Mouse (Mus musculus): ENCODE measurements around the gene Fbxo22.
"Not testable (repeated sequence)": the region's sequence is repeated elsewhere in the genome, so short reads cannot be mapped to it uniquely, and the experiment has no call there.

The Fbxo22 gene

GRCm38 (mm10) chr9:55236235-55237165 lies 27.8 kb downstream of the Fbxo22 start:
- no peak for DNase-seq (ENCODE audit: low read depth, low spot score)

DNA sequence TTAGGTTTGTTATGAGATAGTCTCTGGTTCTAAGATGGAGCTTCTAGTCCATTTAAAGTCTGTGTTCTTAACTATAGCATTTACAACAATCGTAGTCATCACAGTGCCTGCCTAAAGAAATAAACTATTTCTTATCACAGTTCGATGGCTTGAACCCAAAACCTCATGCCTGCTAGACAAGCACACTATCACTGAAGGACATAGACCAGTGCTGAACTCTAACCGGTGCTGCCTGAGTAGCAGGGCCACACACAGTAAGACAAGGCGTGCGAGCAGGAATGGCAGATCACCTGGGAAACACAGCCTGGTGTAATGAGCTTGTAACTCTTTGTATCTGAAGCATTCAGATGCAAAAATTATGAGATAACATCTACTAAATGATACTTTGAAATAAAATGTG lies 32.1 kb downstream of the Fbxo22 start:
- DNase-seq (ENCODE audit: low read depth, low spot score), result no peak

- DNase-seq (ENCODE audit: low read depth, low spot score), result peak; percentile 47
Measured at GRCm38 (mm10) chr9:55241863-55242685, 33.3 kb downstream of the Fbxo22 start.

- no peak for DNase-seq (ENCODE audit: low read depth, low spot score)
Measured at GRCm38 (mm10) chr9:55243280-55243679, 34.6 kb downstream of the Fbxo22 start.

DNA sequence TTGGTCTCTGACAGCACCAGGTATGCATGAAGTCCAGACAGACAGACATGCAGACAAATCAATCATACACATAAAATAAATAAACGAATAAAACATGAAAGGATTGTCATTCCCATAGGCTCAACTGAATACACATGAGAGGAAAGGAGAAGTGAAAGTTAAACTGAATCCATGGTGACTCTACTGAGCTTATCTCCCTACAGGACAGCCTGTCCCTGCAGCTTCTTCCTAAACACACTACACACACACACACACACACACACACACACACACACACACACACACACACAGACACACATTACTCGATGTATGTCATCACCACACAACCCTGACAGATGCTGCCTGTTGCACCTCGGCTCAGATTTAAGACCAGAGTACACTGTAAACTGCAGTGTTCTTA lies 35.4 kb downstream of the Fbxo22 start:
- no peak for DNase-seq (ENCODE audit: low read depth, low spot score)

- DNase-seq (ENCODE audit: low read depth, low spot score), result not testable (repeated sequence)
Measured at GRCm38 (mm10) chr9:55245057-55245750, 36.5 kb downstream of the Fbxo22 start.

DNA sequence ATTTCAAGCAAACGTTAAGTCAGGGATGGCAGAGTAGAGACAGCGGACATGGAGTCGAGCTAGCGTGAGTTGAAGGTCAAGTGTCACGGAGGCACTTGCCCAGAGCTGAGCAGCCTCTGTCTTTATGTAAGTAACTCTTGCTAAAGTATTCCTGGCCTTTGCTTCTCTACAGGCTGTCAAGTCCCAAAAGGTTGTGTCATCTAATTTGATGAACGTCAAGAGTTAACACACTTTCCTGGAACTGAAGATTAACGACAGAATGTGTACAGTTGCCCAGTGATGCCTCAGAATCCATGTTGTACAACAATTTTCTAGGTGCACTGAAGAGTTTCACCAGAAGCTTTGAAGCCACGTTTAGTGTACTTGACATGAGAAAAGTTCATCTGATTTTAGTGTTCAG lies 37.7 kb downstream of the Fbxo22 start:
- DNase-seq (ENCODE audit: low read depth, low spot score), result no peak

DNA sequence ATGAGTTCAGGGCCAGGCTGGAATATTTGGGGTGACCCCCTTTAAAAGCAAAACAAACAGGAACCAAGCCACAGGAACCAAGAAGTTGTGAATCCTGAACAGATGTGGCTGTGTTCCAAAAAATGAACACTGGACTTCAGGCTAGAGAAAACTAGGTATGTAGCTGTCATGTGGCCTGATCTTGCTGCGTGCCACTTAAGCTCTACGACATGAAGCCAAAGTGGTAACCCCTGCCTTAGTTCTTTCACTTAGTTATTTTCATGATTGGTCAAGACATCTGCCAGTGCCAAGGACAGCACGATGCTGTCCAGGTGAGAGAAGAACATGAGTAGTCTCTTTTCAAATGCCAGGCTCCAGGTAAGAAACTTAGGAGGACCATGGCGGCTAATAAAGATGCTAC lies 38.2 kb downstream of the Fbxo22 start:
- DNase-seq (ENCODE audit: low read depth, low spot score), result no peak

DNA sequence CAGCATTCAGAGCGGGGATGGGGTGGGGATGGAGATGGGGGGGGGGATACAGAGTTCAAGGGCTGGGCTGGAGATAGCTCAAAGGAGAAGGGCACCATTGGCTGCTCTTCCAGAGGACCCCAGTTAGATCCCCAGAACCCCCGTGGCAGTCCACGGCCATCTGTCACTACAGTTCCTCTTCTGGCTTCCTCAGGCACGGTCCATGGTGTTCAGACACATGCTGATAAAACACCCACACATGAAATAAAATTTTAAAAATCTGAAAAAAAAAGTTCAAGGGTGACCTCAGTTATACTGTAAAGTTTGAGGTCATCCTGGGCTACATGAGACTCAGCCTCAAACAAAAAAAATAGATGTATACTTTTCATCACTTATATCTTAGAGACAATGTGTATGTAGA lies 39.7 kb downstream of the Fbxo22 start:
- no peak for DNase-seq (ENCODE audit: low read depth, low spot score)

- no peak for DNase-seq (ENCODE audit: low read depth, low spot score)
Measured at GRCm38 (mm10) chr9:55250595-55251247, 42.0 kb downstream of the Fbxo22 start.

DNA sequence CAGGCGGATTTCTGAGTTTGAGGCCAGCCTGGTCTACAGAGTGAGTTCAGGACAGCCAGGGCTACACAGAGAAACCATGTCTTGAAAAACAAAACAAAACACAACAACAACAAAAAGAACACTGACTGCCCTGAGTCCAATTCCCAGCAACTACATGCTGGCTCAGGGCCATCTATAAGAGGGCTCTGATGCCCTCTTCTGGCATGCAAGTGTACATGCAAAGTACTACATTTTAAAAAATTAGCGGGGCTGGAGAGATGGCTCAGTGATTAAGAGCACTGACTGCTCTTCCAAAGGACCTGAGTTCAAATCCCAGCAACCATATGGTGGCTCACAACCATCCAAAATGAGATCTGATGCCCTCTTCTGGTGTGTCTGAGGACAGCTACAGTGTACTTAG lies 43.4 kb downstream of the Fbxo22 start:
- peak; percentile 40 for DNase-seq (ENCODE audit: low read depth, low spot score)

GRCm38 (mm10) chr9:55253849-55254248 lies 45.1 kb downstream of the Fbxo22 start:
- no peak for DNase-seq (ENCODE audit: low read depth, low spot score)

GRCm38 (mm10) chr9:55255056-55255455 lies 46.3 kb downstream of the Fbxo22 start:
- no peak for DNase-seq (ENCODE audit: low read depth, low spot score)

DNA sequence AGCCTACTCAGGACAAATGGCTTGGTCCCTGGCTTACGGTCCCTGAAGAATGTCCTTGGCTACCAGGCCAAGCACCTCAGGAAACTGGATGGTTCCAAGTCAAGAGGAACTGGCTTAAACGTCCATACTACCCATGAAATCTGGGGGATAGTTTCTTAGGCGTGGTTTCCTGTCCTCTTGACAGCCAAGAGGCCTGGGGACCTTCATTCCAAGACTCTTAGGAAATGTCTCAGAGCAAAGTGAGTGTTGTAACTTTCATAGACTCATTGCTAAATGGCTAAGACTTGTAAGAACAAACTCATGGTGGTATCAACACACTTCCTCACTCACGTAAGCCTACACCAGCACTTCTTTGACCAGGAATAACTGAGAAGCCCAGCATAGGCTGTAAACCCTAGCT lies 46.9 kb downstream of the Fbxo22 start:
- DNase-seq (ENCODE audit: low read depth, low spot score), result no peak

- no peak for DNase-seq (ENCODE audit: low read depth, low spot score)
Measured at GRCm38 (mm10) chr9:55257105-55257504, 48.4 kb downstream of the Fbxo22 start.

GRCm38 (mm10) chr9:55259741-55260140 lies 51.0 kb downstream of the Fbxo22 start:
- DNase-seq (ENCODE audit: low read depth, low spot score), result no peak

DNA sequence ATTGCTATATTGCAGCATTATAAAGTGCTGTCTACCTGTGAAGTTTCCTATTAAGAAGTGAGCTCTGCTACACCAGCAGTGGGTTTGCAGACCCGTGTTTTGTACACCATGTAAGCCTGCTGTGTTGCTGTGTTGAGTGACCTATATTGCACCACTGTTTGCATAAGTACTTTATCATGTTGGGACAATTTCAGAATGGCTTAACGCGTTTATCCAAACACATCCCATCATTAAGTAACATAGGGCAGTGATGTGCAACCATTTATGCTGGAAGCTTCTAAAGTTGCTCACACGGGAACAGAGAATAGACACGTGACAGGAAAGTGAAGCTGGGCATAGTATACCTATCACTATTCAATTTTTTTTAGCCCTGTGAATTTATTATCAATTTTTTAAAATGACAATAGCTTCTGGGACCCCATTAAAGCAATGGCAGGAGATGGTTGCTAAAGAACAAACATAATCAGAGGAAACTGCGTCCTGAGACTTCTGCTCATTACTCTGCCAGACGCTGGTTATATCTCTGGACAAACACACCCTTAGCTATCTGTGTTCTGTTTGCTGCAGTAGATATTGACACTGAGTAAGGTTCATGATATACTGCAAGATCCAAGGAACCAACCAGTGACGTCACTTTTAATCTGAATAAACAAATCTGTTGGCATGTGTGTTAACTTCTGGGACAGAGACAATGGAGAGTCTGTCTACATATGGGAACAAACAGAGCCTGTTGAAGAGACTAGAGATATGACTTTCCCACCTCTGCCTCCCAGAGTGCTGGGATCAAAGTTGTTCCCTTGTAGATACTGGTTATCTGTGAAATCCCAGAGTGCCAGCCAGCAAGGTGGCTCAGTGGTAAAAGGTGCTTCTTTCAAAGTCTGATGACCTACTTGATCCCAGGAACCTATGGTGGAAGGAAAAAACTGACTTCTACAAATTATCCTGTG lies 55.9 kb downstream of the Fbxo22 start:
- no peak for DNase-seq (ENCODE audit: low read depth, low spot score)

DNA sequence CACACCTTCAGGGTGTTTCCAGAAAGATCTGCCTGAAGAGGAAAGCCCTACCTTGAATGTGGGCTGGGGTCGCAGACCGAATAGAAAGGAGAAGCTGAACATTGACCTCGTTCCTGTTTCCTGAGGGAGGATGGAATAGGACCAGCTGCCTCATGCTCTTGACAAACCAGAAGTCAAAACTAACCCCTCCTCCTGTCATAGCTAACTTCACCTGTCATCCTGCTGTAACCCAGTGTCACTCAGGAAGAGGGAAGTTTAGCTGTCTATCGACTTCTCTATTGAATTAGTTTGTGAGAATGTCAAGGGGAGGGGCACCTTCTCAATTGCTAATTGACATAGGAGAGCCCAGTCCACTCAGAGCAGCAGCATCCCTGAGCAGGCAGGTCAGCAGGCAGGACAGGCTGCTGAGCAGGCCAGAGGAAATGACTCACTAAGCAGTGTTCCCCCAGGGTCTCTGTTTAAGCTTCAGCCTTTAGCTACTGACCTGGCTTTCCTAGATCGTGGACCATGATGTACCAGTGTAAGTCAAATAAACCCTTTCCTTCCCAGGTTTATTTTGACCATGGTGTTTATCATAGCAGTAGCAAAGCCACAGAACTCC lies 63.3 kb downstream of the Fbxo22 start:
- no peak for DNase-seq (ENCODE audit: low read depth, low spot score)

GRCm38 (mm10) chr9:55273906-55274305 lies 65.2 kb downstream of the Fbxo22 start:
- no peak for DNase-seq (ENCODE audit: low read depth, low spot score)

All from CD4-positive helper T cell, adult 2 months (primary cell).